8 mouse cellular contexts compared by ENCODE assay signal in the genomic region with DNA sequence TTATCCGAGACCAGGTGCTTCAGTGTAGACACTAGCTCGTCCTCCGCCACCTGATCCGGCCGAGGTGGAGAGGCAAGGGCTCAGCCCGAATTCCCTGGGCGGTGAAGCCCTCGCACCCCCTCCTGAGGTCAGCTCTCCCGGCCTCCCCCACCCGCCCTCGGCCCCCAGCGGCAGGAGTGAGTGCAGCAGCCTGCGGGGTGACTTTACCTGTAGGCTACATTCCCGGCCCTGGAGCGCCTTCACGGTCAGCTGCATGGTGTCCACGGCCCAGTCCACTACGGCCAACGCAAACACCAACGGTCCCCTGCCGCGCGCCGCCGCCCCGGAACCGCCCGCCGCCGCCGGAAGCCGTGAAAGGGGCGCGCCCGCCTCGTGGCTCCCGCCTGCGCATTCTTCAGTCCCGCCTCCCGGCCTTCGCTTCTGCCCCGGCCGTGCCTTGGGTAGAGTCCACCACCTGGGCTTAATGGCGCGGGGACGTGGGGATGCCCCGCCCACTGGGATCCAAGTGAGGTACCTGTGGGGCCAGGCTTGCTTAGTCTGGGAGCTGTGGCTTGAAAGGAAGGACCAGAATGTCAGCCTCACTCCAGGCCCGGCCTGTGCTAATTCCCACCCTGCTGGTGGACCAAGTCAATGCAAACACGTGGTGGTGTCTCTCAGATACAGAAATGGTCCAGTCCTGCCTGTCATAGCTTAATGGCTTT. TPM values are rescaled to one million over a fixed set of nuclear protein-coding genes. Genes with fewer than 3 reads are reported as not detected.
DNase-seq lines count a peak whose midpoint lies in the region; ATAC-seq and TF ChIP-seq lines count a peak whose summit lies in the region.

No protein-coding gene starts in this region.

- peak; percentile 53 for TF ChIP-seq CTCF in lung, postnatal 0 days (IDR thresholded peaks at IDR 0.05)

- no peaks in the 10 kb centered on the region for H3K36me3 ChIP-seq in forebrain, embryonic 16.5 days (ENCODE audit: control insufficient read depth, insufficient read depth)
- no peaks in the 10 kb centered on the region for H3K36me3 ChIP-seq in lung, postnatal 0 days (ENCODE audit: insufficient read depth, low read length)

- intact Hi-C loops in heart, postnatal 36 days (cut with DNase I), result loop anchor here (5.0 kb wide), 1 partner anchor 56 kb away; the partner anchor contains the start of gene Fam50a

- H3K9me3 ChIP-seq in forebrain, embryonic 16.5 days (ENCODE audit: control insufficient read depth, low read length), result no peaks in the 10 kb centered on the region
- H3K9me3 ChIP-seq in lung, postnatal 0 days (ENCODE audit: low read length), result no peaks in the 10 kb centered on the region

- H3K27me3 ChIP-seq in forebrain, embryonic 16.5 days (replicated peaks; ENCODE audit: control insufficient read depth, insufficient read depth, low read length), result no peaks in the 10 kb centered on the region
- no peaks in the 10 kb centered on the region for H3K27me3 ChIP-seq in lung, postnatal 0 days (replicated peaks; ENCODE audit: insufficient read depth, low read length)

- DNase-seq in ES-CJ7 (ENCODE audit: low read depth, low spot score), result peak; percentile 40
- DNase-seq in cerebellum, adult 11-12 months, result peak; percentile 71
- DNase-seq in heart, postnatal 36 days, result peak; percentile 75 to 76
- peak; percentile 45 for DNase-seq in layer of hippocampus, adult 9-11 months
- peak; percentile 75 for DNase-seq in lung, postnatal 0 days (ENCODE audit: low spot score)
- peak; percentile 41 for DNase-seq in ovary, postnatal 14 days (ENCODE audit: low spot score)
- peak; percentile 66 for DNase-seq in thymus, postnatal 14 days

- H3K9ac ChIP-seq in forebrain, embryonic 16.5 days (replicated peaks; ENCODE audit: low read depth, low read length), result peak overlapping the region; percentile 82
- peak overlapping the region; percentile 66 for H3K9ac ChIP-seq in lung, postnatal 0 days (replicated peaks; ENCODE audit: low read depth)

- no peak for TF ChIP-seq EP300 in lung, postnatal 0 days (IDR thresholded peaks at IDR 0.05)

- peaks cover 11% of the 10 kb centered on the region for H3K4me1 ChIP-seq in forebrain, embryonic 16.5 days (replicated peaks; ENCODE audit: control insufficient read depth, insufficient read depth, low read length)
- H3K4me1 ChIP-seq in lung, postnatal 0 days (ENCODE audit: insufficient read depth, low read depth, low read length), result no peaks in the 10 kb centered on the region

- WGBS in forebrain, embryonic 16.5 days, result 27% methylated on average over 20 of the region's 49 CpGs
- WGBS in lung, postnatal 0 days, result 12% methylated on average over 34 of the region's 49 CpGs

- H3K4me2 ChIP-seq in forebrain, embryonic 16.5 days (ENCODE audit: low read length), result peak overlapping the region; percentile 62
- peak overlapping the region; percentile 63 for H3K4me2 ChIP-seq in lung, postnatal 0 days (replicated peaks; ENCODE audit: low read depth, low read length)

- H3K4me3 ChIP-seq in forebrain, embryonic 16.5 days (replicated peaks; ENCODE audit: low read length), result peak overlapping the region; percentile 63
- H3K4me3 ChIP-seq in lung, postnatal 0 days (ENCODE audit: low read depth, low read length), result peak overlapping the region; percentile 59

- H3K27ac ChIP-seq in forebrain, embryonic 16.5 days (ENCODE audit: low read length), result peak overlapping the region; percentile 41; the same call in 1 of the 2 replicates
- H3K27ac ChIP-seq in lung, postnatal 0 days (ENCODE audit: low read length), result peak overlapping the region; percentile 72

- ATAC-seq in forebrain, embryonic 16.5 days, result peak; percentile 77
- ATAC-seq in lung, postnatal 0 days, result peak; percentile 81

RNA-seq across cellular contexts. Expression of gene Ubl4a, which starts 4.7 kb away (rescaled TPM):
- polyA plus RNA-seq in forebrain, embryonic 16.5 days (2015; fragmentation: Nextera tagmentation; extraction: Ambion mirVana), result 75.8 and 76.8 TPM in 2 replicates
- 10 to 100 TPM; 67.7 to 70.3 TPM for total RNA-seq in heart, postnatal 36 days (2021)
- polyA plus RNA-seq in lung, postnatal 0 days (2015; fragmentation: Nextera tagmentation; extraction: Ambion mirVana), result 53.0 and 56.2 TPM in 2 replicates

RNA-seq across cellular contexts. Expression of gene Slc10a3, which starts 4.8 kb away (rescaled TPM):
- 8.3 and 8.5 TPM in 2 replicates for polyA plus RNA-seq in forebrain, embryonic 16.5 days (2015; fragmentation: Nextera tagmentation; extraction: Ambion mirVana)
- total RNA-seq in heart, postnatal 36 days (2021), result 1 to 10 TPM; 4.9 to 5.7 TPM
- 25.0 and 25.6 TPM in 2 replicates for polyA plus RNA-seq in lung, postnatal 0 days (2015; fragmentation: Nextera tagmentation; extraction: Ambion mirVana)

RNA-seq across cellular contexts. Expression of gene Lage3, which starts 14.9 kb away (rescaled TPM):
- 68.0 and 81.6 TPM in 2 replicates for polyA plus RNA-seq in forebrain, embryonic 16.5 days (2015; fragmentation: Nextera tagmentation; extraction: Ambion mirVana)
- 10 to 100 TPM; 28.3 to 28.8 TPM for total RNA-seq in heart, postnatal 36 days (2021)
- polyA plus RNA-seq in lung, postnatal 0 days (2015; fragmentation: Nextera tagmentation; extraction: Ambion mirVana), result 75.0 and 82.6 TPM in 2 replicates

RNA-seq across cellular contexts. Expression of gene Fam3a, which starts 24.7 kb away (rescaled TPM):
- 34.6 and 36.4 TPM in 2 replicates for polyA plus RNA-seq in forebrain, embryonic 16.5 days (2015; fragmentation: Nextera tagmentation; extraction: Ambion mirVana)
- total RNA-seq in heart, postnatal 36 days (2021), result 10 to 100 TPM; 18.6 to 18.8 TPM
- 36.9 and 42.9 TPM in 2 replicates for polyA plus RNA-seq in lung, postnatal 0 days (2015; fragmentation: Nextera tagmentation; extraction: Ambion mirVana)

RNA-seq across cellular contexts. Expression of gene Ikbkg, which starts 24.7 kb away (rescaled TPM):
- polyA plus RNA-seq in forebrain, embryonic 16.5 days (2015; fragmentation: Nextera tagmentation; extraction: Ambion mirVana), result 19.8 and 25.8 TPM in 2 replicates
- total RNA-seq in heart, postnatal 36 days (2021), result 10 to 100 TPM; 45.8 to 46.1 TPM
- 15.1 and 16.6 TPM in 2 replicates for polyA plus RNA-seq in lung, postnatal 0 days (2015; fragmentation: Nextera tagmentation; extraction: Ambion mirVana)

Comparison
In these comparisons a context has a peak if more than half of its experiments do, and no peak if none do; other contexts are left out.
1. Peak in every context shown above with its lines: DNase-seq, ATAC-seq, H3K4me3 ChIP-seq and H3K27ac ChIP-seq.